Mouse (Mus musculus) left cerebral cortex, adult 2 months (tissue): ENCODE results near the gene Oas1g. TPM values are rescaled to one million over a fixed set of nuclear protein-coding genes. Genes with fewer than 3 reads are reported as not detected.

Experiments
- DNase-seq, 2 experiments: peaks; one replicate each; pipeline ENCODE4 v3.0.0; 2021 to 2022; ENCODE audit warnings: low spot score in 2 of 2, mixed read lengths in 1 of 2; ENCODE audit errors: extremely low spot score in 1 of 2
- H3K27ac ChIP-seq: fragments of 200-600 bp; 2 replicates; pipeline ENCODE4 v1.8.1; 2022
- H3K4me3 ChIP-seq: fragments of 200-600 bp; 2 replicates; pipeline ENCODE4 v1.8.1; 2022
- CTCF ChIP-seq: fragments of 200-600 bp; IDR thresholded peaks from 2 replicates; pipeline ENCODE4 v1.8.1; 2022; ENCODE audit warnings: antibody characterized with exemption, mild to moderate bottlenecking, moderate library complexity
- intact Hi-C: fragments of 180-260 bp; cut with DNase I; formaldehyde crosslinking; loops from one replicate; pipeline ENCODE4 v1.15.1; 2025
- microRNA-seq, 2 experiments: library from miRNA; unstranded; fragments of <30 nt; microRNA quantifications; one replicate each; pipeline ENCODE4 v1.2.0; 2021
- total RNA-seq, 2 experiments: library from RNA; stranded (reverse); gene quantifications; 2 replicates each; pipeline ENCODE4 v1.2.3; 2021

The Oas1g gene
- total RNA-seq, 2 experiments from 2014 or later, result not detected

GRCm38 (mm10) chr5:120847067-120847466 lies 40.3 kb downstream of the Oas1g start, which contains the start of gene Oas1f:
TSS of gene Oas1f (plus strand) at chr5:120847367.
- TF ChIP-seq CTCF, result no peak
- Histone ChIP-seq H3K4me3 (no peak within 1 kb of the TSS), H3K27ac (no peak within 1 kb of the TSS)
- intact Hi-C loops, result no loop called here
- DNase-seq, result no peak

GRCm38 (mm10) chr5:120844713-120845112 lies 42.7 kb downstream of the Oas1g start:
- TF ChIP-seq CTCF, result no peak
- Histone ChIP-seq H3K4me3 (no peak overlapping the region), H3K27ac (no peak overlapping the region)
- no peak for DNase-seq
- intact Hi-C loops, result no loop called here

- H3K27ac ChIP-seq, result no peak overlapping the region
- no peak overlapping the region for H3K4me3 ChIP-seq
- DNase-seq, result peak; percentile 10 to 49
- peak; percentile 65 for TF ChIP-seq CTCF
- intact Hi-C loops, result loop anchor here (10.0 kb wide), 1 partner anchor 338 kb away; no protein-coding TSS in a partner anchor
These were observed 50.5 kb downstream of the Oas1g start for GRCm38 (mm10) chr5:120836731-120837585.

GRCm38 (mm10) chr5:120833335-120834280 lies 53.8 kb downstream of the Oas1g start:
- intact Hi-C loops, result loop anchor here (10.0 kb wide), 1 partner anchor 341 kb away; no protein-coding TSS in a partner anchor
- DNase-seq, result no peak
- no peak for TF ChIP-seq CTCF
- Histone ChIP-seq H3K27ac (no peak overlapping the region), H3K4me3 (no peak overlapping the region)

- DNase-seq, result no peak
- intact Hi-C loops, result loop anchor here (2.0 to 10.0 kb wide), 2 partner anchors 94 to 344 kb away; no protein-coding TSS in a partner anchor
- H3K4me3 ChIP-seq, result no peak overlapping the region
- no peak for TF ChIP-seq CTCF
- H3K27ac ChIP-seq, result no peak overlapping the region
These were observed 56.4 kb downstream of the Oas1g start for GRCm38 (mm10) chr5:120831031-120831430.

Small RNA genes lying within 50 kb of the gene (microRNA-seq; reads per million reads assigned to microRNA genes)
- gene Gm22907, result 0 reads per million in 2 experiments

Other genes starting within 250 kb of the Oas1g start
- gene Rasal1, start 238.8 kb downstream of the Oas1g start, total RNA-seq, result 10 to 100 TPM; 85.3 TPM
- 10 to 100 TPM; 74.5 to 76.9 TPM for gene Dtx1, start 175.7 kb downstream of the Oas1g start, total RNA-seq
- gene Oas2, start 137.8 kb downstream of the Oas1g start, total RNA-seq, result under 1 TPM in 1 of 2 experiments, not detected in 1; 0.14 TPM
- gene Oas3, start 110.0 kb downstream of the Oas1g start, total RNA-seq, result not detected
- gene Oas1e, start 92.1 kb downstream of the Oas1g start, total RNA-seq, result not detected
- gene Oas1c, start 75.1 kb downstream of the Oas1g start, total RNA-seq, result 1 to 10 TPM in 1 of 2 experiments, under 1 TPM in 1; 0.82 to 1.0 TPM
- not detected for gene Oas1f, start 40.2 kb downstream of the Oas1g start, total RNA-seq
- gene Oas1h, start 26.2 kb downstream of the Oas1g start, total RNA-seq, result not detected
- under 1 TPM in 1 of 2 experiments, not detected in 1; 0.42 TPM for gene Oas1a, start 19.9 kb upstream of the Oas1g start, total RNA-seq
- gene Oas1d, start 26.9 kb upstream of the Oas1g start, total RNA-seq, result not detected
- gene Rph3a, start 122.5 kb upstream of the Oas1g start, total RNA-seq, result 100 to 1,000 TPM; 329 to 347 TPM